Mouse (Mus musculus) heart, embryonic 10.5 days (tissue): ENCODE measurements at regions not wholly inside any gene's neighbourhood (a gene's known extent, or its start where the extent isn't known, plus 50 kb on each side); places are given as distances from the start of the nearest gene placed in this dataset.

Experiments
- DNase-seq: peaks from one replicate; pipeline ENCODE4 v3.0.0-alpha.2; 2017; ENCODE audit warnings: low spot score
- H3K27ac ChIP-seq: fragments of 300-500 bp; sonication (generic); 2 replicates; pipeline ENCODE4 v1.5.1; 2016; ENCODE audit warnings: mild to moderate bottlenecking
- H3K27me3 ChIP-seq: fragments of 300-500 bp; sonication (generic); 2 replicates; pipeline ENCODE4 v1.6.1; 2016; ENCODE audit warnings: mild to moderate bottlenecking; ENCODE audit not compliant: poor library complexity, insufficient read depth, severe bottlenecking
- H3K36me3 ChIP-seq: fragments of 300-500 bp; sonication (generic); 2 replicates; pipeline ENCODE4 v1.6.1; 2016; ENCODE audit warnings: mild to moderate bottlenecking, moderate library complexity
- H3K4me1 ChIP-seq: fragments of 300-500 bp; sonication (generic); 2 replicates; pipeline ENCODE4 v1.6.1; 2016; ENCODE audit warnings: mild to moderate bottlenecking
- H3K4me3 ChIP-seq: fragments of 300-500 bp; sonication (generic); 2 replicates; pipeline ENCODE4 v1.5.1; 2016; ENCODE audit warnings: mild to moderate bottlenecking, moderate library complexity
- H3K9me3 ChIP-seq: fragments of 300-500 bp; sonication (generic); 2 replicates; pipeline ENCODE4 v1.6.1; 2016; ENCODE audit warnings: mild to moderate bottlenecking, moderate library complexity
- WGBS: fragments of 180-500 bp; shearing (Covaris S2); methylation state at CpG from one replicate; pipeline ENCODE4 v1.1.7; 2016; 5-methylcytosine and 5-hydroxymethylcytosine counted together

DNA sequence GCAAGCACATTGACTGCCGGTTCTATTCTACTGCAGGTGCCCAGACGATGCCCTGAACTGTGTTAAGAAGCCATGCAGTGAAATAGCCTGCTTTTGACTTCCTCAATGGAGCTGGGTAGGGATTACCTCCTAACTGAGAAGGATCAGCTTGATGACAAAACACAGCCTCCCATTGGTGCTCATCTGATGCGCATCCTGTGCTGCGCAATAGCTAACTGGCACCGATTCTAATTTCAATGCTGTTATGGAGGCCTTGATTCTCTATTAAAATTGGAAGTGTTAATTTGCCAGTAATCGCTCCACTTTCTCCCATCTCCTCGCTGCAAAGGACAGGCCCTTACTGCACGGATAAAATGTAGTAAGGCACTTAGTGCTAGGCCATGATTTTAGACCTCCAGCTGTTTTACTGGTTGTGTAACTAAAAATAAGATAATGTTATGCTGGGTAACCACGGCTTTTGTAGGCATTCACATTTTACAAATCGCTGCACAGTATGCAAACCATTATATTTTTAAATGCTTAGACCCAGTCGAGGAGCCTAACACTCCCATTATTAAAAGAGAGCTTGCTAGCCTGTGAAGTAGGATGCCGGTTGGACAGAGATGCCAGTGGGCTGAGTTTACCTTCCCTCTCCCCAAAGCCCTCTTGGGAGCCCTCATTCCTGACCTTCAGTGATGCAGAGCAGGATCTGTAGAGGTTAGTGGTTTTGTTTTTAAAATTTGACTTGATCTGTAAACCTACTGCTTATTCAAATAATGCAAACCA lies 163.0 kb downstream of the Tfap2a start:
- 84% methylated on average over 12 of the region's 12 CpGs for WGBS
- DNase-seq, result no peak
- no peak overlapping the region for H3K27ac ChIP-seq
- no peaks in the 10 kb centered on the region for H3K4me1 ChIP-seq
- H3K36me3 ChIP-seq, result no peaks in the 10 kb centered on the region
- H3K4me3 ChIP-seq, result no peak overlapping the region
- H3K27me3 ChIP-seq, result no peaks in the 10 kb centered on the region
- no peaks in the 10 kb centered on the region for H3K9me3 ChIP-seq

- H3K27ac ChIP-seq, result no peak overlapping the region
- H3K27me3 ChIP-seq, result no peaks in the 10 kb centered on the region
- no peaks in the 10 kb centered on the region for H3K4me1 ChIP-seq
- no peaks in the 10 kb centered on the region for H3K36me3 ChIP-seq
- H3K9me3 ChIP-seq, result no peaks in the 10 kb centered on the region
- H3K4me3 ChIP-seq, result no peak overlapping the region
- no peak for DNase-seq
- WGBS, result 68% methylated on average over 5 of the region's 5 CpGs
These were observed 168.7 kb downstream of the Tfap2a start for GRCm38 (mm10) chr13:40569461-40569860.

- WGBS, result 68% methylated on average over 3 of the region's 3 CpGs
- DNase-seq, result no peak
- no peaks in the 10 kb centered on the region for H3K36me3 ChIP-seq
- H3K4me1 ChIP-seq, result no peaks in the 10 kb centered on the region
- no peak overlapping the region for H3K4me3 ChIP-seq
- H3K27ac ChIP-seq, result no peak overlapping the region
- no peaks in the 10 kb centered on the region for H3K9me3 ChIP-seq
- no peaks in the 10 kb centered on the region for H3K27me3 ChIP-seq
These were observed 170.4 kb downstream of the Tfap2a start for GRCm38 (mm10) chr13:40567821-40568220.

- Histone ChIP-seq H3K4me3 (no peak overlapping the region), H3K27me3 (no peaks in the 10 kb centered on the region), H3K4me1 (no peaks in the 10 kb centered on the region), H3K27ac (no peak overlapping the region), H3K9me3 (no peaks in the 10 kb centered on the region), H3K36me3 (no peaks in the 10 kb centered on the region)
- no peak for DNase-seq
These were observed 173.8 kb downstream of the Tfap2a start for GRCm38 (mm10) chr13:40564351-40564750.

GRCm38 (mm10) chr13:40554368-40554767 lies 183.8 kb downstream of the Tfap2a start:
- Histone ChIP-seq H3K4me3 (no peak overlapping the region), H3K36me3 (no peaks in the 10 kb centered on the region), H3K27me3 (no peaks in the 10 kb centered on the region), H3K4me1 (no peaks in the 10 kb centered on the region), H3K27ac (no peak overlapping the region), H3K9me3 (no peaks in the 10 kb centered on the region)
- DNase-seq, result no peak
- 85% methylated on average over 7 of the region's 7 CpGs for WGBS

DNA sequence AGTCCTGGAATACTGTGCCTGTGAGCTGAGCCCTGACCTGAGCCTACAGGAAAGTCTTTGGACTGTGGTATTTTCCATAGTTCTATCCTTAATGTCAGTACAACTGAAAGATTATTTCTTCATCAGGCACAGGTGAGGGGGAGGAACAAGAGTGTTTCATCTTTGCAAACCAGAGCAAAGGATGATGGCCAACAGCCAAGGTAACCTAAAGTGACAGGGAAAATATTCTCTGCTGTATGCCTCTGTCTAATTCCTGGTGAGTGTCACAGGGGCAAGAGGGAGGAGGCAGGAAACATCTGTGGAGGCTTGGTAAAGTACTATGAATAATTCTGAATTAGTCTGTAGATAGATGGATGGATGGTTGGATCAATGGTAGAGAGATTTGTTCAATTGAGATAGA lies 164.3 kb upstream of the Ofcc1 start:
- no peaks in the 10 kb centered on the region for H3K4me1 ChIP-seq
- DNase-seq, result no peak
- no peaks in the 10 kb centered on the region for H3K27me3 ChIP-seq
- no peaks in the 10 kb centered on the region for H3K9me3 ChIP-seq
- H3K4me3 ChIP-seq, result no peak overlapping the region
- H3K36me3 ChIP-seq, result no peaks in the 10 kb centered on the region
- no peak overlapping the region for H3K27ac ChIP-seq

DNA sequence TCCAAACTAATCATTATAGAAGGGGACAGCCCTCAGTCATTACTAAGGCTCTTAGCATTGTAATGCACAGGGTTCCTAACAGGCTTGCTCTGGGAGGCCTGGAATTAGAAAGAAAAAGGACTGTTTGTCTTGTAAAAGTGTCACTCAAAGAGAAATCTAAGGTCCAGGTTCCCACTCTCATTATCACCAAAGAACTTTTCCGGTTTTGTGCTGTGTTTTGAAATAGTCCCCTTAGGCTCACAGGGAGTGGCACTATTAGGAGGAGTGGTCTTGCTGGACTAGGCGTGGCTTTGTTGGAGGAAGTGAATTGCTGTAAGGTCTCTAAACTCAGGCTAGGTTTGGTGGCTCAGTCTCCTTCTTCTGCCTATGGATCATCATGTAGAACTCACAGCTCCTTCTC lies 161.9 kb upstream of the Ofcc1 start:
- H3K27ac ChIP-seq, result no peak overlapping the region
- H3K27me3 ChIP-seq, result no peaks in the 10 kb centered on the region
- H3K4me1 ChIP-seq, result no peaks in the 10 kb centered on the region
- WGBS, result 57% methylated on average over 2 of the region's 2 CpGs
- no peak for DNase-seq
- no peaks in the 10 kb centered on the region for H3K9me3 ChIP-seq
- no peaks in the 10 kb centered on the region for H3K36me3 ChIP-seq
- no peak overlapping the region for H3K4me3 ChIP-seq

- Histone ChIP-seq H3K4me3 (no peak overlapping the region), H3K27ac (no peak overlapping the region), H3K4me1 (no peaks in the 10 kb centered on the region), H3K36me3 (no peaks in the 10 kb centered on the region), H3K9me3 (no peaks in the 10 kb centered on the region), H3K27me3 (no peaks in the 10 kb centered on the region)
- 66% methylated on average over 4 of the region's 4 CpGs for WGBS
- no peak for DNase-seq
These were observed 156.9 kb upstream of the Ofcc1 start for GRCm38 (mm10) chr13:40518180-40518579.

DNA sequence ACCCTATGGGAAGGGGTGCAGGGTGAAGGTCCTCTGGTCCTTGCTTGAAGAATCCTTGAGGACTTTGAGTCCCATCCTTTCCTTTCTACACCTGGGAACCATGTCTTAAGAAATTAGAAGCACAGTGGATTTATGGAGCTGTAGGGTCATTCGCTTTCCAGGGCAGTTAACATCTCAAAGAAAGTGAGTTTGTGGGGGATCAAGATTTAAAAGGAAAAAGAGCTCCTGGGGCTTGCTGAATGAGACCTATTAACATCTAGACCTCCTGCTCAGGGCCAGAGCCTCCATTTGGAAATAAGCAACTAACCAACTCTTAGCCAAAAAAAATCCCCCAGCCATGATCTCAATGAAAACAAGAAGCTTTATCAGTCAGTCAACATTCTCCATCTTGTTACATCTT lies 148.0 kb upstream of the Ofcc1 start:
- Histone ChIP-seq H3K9me3 (no peaks in the 10 kb centered on the region), H3K4me1 (no peaks in the 10 kb centered on the region), H3K27me3 (no peaks in the 10 kb centered on the region), H3K4me3 (no peak overlapping the region), H3K36me3 (no peaks in the 10 kb centered on the region), H3K27ac (no peak overlapping the region)
- 61% methylated on average over 1 of the region's 1 CpGs for WGBS
- no peak for DNase-seq

GRCm38 (mm10) chr13:40480830-40481229 lies 119.6 kb upstream of the Ofcc1 start:
- peaks cover 3% of the 10 kb centered on the region; the same call in 1 of the 2 replicates for H3K4me1 ChIP-seq
- WGBS, result 29% methylated on average over 7 of the region's 7 CpGs
- no peak overlapping the region for H3K4me3 ChIP-seq
- H3K36me3 ChIP-seq, result no peaks in the 10 kb centered on the region
- no peak for DNase-seq
- H3K27me3 ChIP-seq, result no peaks in the 10 kb centered on the region
- H3K27ac ChIP-seq, result no peak overlapping the region
- no peaks in the 10 kb centered on the region for H3K9me3 ChIP-seq

DNA sequence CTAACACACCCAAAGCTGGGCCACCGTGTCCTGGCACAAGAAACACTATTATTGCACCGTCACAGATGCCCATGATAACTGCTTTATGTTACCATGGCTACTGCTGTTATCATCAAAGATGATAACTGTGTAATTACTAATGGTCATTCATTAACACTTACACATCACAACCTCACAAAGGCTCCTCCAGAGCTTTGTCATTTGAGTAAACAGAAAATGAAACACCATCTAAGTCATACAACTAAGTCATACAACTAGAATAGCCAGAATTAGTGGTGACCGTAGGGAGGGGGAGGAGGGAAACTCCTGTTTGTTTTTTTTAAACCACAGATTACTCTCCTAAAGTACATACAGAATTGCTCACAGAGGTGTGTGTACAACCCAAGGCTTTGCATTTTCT lies 111.4 kb upstream of the Ofcc1 start:
- no peak for DNase-seq
- H3K4me1 ChIP-seq, result no peaks in the 10 kb centered on the region
- no peaks in the 10 kb centered on the region for H3K27me3 ChIP-seq
- no peak overlapping the region for H3K4me3 ChIP-seq
- no peaks in the 10 kb centered on the region for H3K9me3 ChIP-seq
- H3K27ac ChIP-seq, result no peak overlapping the region
- no peaks in the 10 kb centered on the region for H3K36me3 ChIP-seq
- 83% methylated on average over 3 of the region's 3 CpGs for WGBS

GRCm38 (mm10) chr13:40469162-40469561 lies 107.9 kb upstream of the Ofcc1 start:
- Histone ChIP-seq H3K36me3 (no peaks in the 10 kb centered on the region), H3K27ac (no peak overlapping the region), H3K4me3 (no peak overlapping the region), H3K4me1 (no peaks in the 10 kb centered on the region), H3K27me3 (no peaks in the 10 kb centered on the region), H3K9me3 (no peaks in the 10 kb centered on the region)
- WGBS, result 85% methylated on average over 7 of the region's 7 CpGs
- no peak for DNase-seq

DNA sequence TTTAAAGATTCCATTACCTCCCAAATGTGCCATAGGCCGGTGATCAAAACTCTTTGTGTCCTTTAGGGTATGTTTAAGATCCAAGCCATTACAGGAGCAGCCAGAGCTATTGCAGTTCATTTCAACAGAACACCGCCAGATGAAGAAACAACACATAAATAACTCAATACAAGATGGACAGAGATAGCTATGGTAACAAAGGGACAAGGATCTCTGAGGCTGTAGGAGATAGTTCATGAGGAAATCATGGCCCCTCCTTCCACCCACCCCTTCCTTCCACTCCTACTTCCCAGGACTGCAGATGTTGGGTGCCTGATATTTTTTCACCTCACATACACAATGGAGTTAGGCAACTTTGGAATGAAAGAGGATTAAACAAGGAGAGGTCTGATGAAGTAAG lies 92.1 kb upstream of the Ofcc1 start:
- no peak overlapping the region for H3K27ac ChIP-seq
- DNase-seq, result no peak
- WGBS, result 84% methylated on average over 2 of the region's 2 CpGs
- no peaks in the 10 kb centered on the region for H3K27me3 ChIP-seq
- no peaks in the 10 kb centered on the region for H3K4me1 ChIP-seq
- no peak overlapping the region for H3K4me3 ChIP-seq
- no peaks in the 10 kb centered on the region for H3K36me3 ChIP-seq
- H3K9me3 ChIP-seq, result no peaks in the 10 kb centered on the region

GRCm38 (mm10) chr13:40429831-40430230 lies 68.6 kb upstream of the Ofcc1 start:
- Histone ChIP-seq H3K4me1 (0 out of 2 replicates have a peak, but pooled peaks cover 3% of the 10 kb centered on the region), H3K4me3 (no peak overlapping the region), H3K27me3 (no peaks in the 10 kb centered on the region), H3K36me3 (no peaks in the 10 kb centered on the region), H3K27ac (no peak overlapping the region), H3K9me3 (no peaks in the 10 kb centered on the region)
- DNase-seq, result no peak
- WGBS, result 77% methylated on average over 8 of the region's 8 CpGs
